Mouse (Mus musculus) cerebellum, adult 2 months (tissue): ENCODE data around the gene Cox4i2.

Source experiments
- CTCF ChIP-seq: fragments of 200-500 bp; IDR thresholded peaks from 2 replicates; pipeline ENCODE4 v1.5.1; 2011; ENCODE audit warnings: low read depth, mild to moderate bottlenecking, control low read depth, low read length, moderate library complexity, borderline replicate concordance; ENCODE audit not compliant: insufficient read depth
- POLR2A ChIP-seq: fragments of 200-500 bp; IDR thresholded peaks from 2 replicates; pipeline ENCODE4 v1.6.1; 2011; ENCODE audit warnings: low read length, control low read depth, borderline replicate concordance; ENCODE audit not compliant: insufficient read depth

DNA sequence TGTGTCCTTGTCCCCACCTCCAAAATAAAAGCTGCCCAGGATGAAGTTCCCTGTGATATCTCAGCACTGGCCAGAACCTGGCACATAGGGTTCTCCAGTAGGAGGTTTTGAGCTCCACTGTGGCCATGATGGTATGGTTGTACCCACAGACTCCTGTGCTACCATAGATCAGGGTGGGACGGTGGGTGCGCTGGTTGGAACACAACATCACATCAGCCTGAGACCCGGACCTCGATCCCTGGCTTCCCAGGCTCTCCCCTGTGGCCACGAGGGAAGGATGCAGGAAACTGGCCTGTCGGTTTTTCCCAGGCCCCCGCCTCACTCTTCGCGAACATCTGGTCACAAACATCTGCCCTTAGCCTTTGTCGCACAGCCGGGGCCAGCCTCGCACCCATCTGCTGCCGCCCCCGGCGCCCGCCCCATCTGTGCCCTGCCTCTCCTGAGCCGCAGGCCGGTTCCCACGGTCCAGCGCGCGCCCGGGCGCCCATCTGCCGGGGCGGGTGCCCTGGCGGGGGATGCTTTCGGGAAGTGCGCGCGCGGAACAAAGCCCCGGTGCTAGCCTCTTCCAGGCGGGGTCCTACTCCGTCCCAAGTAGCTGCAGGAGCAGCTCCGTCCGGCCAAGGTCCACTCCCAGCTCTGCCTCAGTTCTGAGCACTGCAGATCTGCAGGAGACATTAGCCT, 30.2 kb upstream of the Cox4i2 start:
- no peak for TF ChIP-seq POLR2A
- no peak for TF ChIP-seq CTCF
